Mouse (Mus musculus): ENCODE measurements around the gene Ank3.

GRCm38 (mm10) chr10:69964611-69965010 lies 566.0 kb downstream of the Ank3 start:
- TF ChIP-seq CTCF (IDR thresholded peaks at IDR 0.05; ENCODE audit: low read depth) (peak; percentile 74; the same call in 1 of the 2 replicates), EP300 (IDR thresholded peaks at IDR 0.05; ENCODE audit: low read depth) (no peak)
